Mouse (Mus musculus): ENCODE measurements at regions not wholly inside any gene's neighbourhood (a gene's known extent, or its start where the extent isn't known, plus 50 kb on each side); places are given as distances from the start of the nearest gene placed in this dataset.
"Not testable (repeated sequence)": the region's sequence is repeated elsewhere in the genome, so short reads cannot be mapped to it uniquely, and the experiment has no call there.

DNA sequence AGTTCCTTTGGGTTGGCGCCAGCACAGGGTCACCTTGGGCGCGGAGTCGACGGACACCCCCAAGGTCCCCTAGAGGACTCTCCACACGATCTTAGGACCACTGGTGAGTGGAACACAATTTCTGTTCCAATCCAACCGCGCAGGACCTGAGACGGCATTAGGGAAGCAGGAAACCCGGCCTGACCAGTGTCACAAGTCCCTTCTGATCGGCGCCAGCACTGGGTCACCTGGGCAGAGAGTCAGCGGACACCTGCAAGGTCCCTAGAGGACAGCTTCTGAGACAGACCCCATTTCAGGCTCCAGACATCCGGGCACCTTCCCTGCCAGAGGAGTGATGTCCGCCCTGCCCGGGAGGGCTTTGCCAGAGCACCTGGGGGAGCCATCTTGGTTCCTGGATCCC lies 74.2 kb upstream of the Cdh13 start:
- not testable (repeated sequence) for H3K27me3 ChIP-seq (ENCODE audit: control insufficient read depth, insufficient read depth, insufficient read length); H3K36me3 ChIP-seq (ENCODE audit: control insufficient read depth, insufficient read depth); H3ac ChIP-seq (ENCODE audit: control insufficient read depth, insufficient read length); H3K79me2 ChIP-seq (ENCODE audit: control insufficient read depth, insufficient read depth); H3K4me2 ChIP-seq (ENCODE audit: low read depth); H3K4me3 ChIP-seq

DNA sequence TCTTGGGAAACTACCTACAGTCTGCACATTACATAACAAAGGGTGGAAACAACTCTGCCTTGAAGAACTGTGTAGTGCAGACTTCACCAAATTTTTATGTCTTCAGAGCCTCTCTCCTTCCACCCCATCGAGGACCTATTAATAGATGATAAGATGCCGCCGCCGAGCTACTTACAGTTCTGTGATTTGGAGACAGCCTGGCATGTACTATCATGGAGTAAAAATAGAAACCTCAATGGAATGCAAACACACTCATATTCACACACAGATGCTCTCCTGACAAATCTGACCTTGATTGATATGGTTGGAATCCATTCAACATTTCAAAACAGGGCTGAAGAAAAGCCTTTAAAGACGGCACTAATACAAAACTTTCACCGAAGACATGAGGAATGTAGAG lies 92.7 kb upstream of the Cdh13 start:
- H3ac ChIP-seq (ENCODE audit: control insufficient read depth, insufficient read length) = no peak overlapping the region
- no peaks in the 10 kb centered on the region for H3K27me3 ChIP-seq (ENCODE audit: control insufficient read depth, insufficient read depth, insufficient read length)
- no peaks in the 10 kb centered on the region for H3K79me2 ChIP-seq (ENCODE audit: control insufficient read depth, insufficient read depth)
- no peaks in the 10 kb centered on the region for H3K36me3 ChIP-seq (ENCODE audit: control insufficient read depth, insufficient read depth)
- TF ChIP-seq TCF12 (IDR thresholded peaks at IDR 0.05; ENCODE audit: insufficient read depth, poor library complexity, severe bottlenecking) (no peak), MYOD1 (IDR thresholded peaks at IDR 0.05; ENCODE audit: control insufficient read depth in 1 of 3, insufficient read length in 2 of 3, low read depth in 2 of 3) (no peak), MAX (IDR thresholded peaks at IDR 0.05; ENCODE audit: low read depth) (no peak), POLR2AphosphoS2 (IDR thresholded peaks at IDR 0.05; ENCODE audit: insufficient read length, low read depth) (no peak), REST (IDR thresholded peaks at IDR 0.05; ENCODE audit: insufficient read depth, insufficient read length) (no peak), E2F4 (IDR thresholded peaks at IDR 0.05; ENCODE audit: insufficient read depth) (no peak), MYOG (IDR thresholded peaks at IDR 0.05; ENCODE audit: control insufficient read depth in 1 of 3, insufficient read depth in 1 of 3, insufficient read length in 2 of 3, low read depth in 2 of 3) (no peak), TCF3 (IDR thresholded peaks at IDR 0.05; ENCODE audit: insufficient read length, low read depth) (no peak), SRF (IDR thresholded peaks at IDR 0.05; ENCODE audit: control insufficient read depth, insufficient read length, low read depth) (no peak), CEBPB (IDR thresholded peaks at IDR 0.05; ENCODE audit: insufficient read depth, poor library complexity, severe bottlenecking) (no peak), USF1 (IDR thresholded peaks at IDR 0.05; ENCODE audit: low read depth) (no peak)
- peak overlapping the region; percentile 10 for H3K4me2 ChIP-seq (ENCODE audit: low read depth)
- no peak overlapping the region for H3K4me3 ChIP-seq

DNA sequence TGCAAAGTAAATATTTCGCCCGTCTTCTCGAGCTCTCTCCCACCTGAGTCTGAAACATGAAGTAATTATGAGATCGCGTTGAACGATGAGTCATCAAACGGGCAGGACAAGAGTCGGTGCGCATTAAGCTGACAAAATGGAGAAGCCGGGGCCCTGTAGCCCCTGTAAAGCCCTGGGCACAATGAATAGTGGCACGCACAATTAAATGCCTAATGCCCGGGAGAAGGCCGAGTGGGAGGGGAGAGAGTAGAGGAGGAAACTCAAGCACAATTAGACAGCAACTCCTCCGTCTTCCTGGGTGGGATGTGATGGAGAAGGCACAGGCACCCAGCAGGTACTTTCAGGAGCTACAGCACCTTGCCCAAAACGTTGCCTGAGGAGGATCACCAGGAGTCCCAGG lies 94.3 kb upstream of the Cdh13 start:
- no peaks in the 10 kb centered on the region for H3K79me2 ChIP-seq (ENCODE audit: control insufficient read depth, insufficient read depth)
- H3K27me3 ChIP-seq (ENCODE audit: control insufficient read depth, insufficient read depth, insufficient read length) = no peaks in the 10 kb centered on the region
- no peaks in the 10 kb centered on the region for H3K36me3 ChIP-seq (ENCODE audit: control insufficient read depth, insufficient read depth)
- no peak for TF ChIP-seq SRF (IDR thresholded peaks at IDR 0.05; ENCODE audit: control insufficient read depth, insufficient read length, low read depth)
- no peak for TF ChIP-seq TCF12 (IDR thresholded peaks at IDR 0.05; ENCODE audit: insufficient read depth, poor library complexity, severe bottlenecking)
- no peak for TF ChIP-seq CEBPB (IDR thresholded peaks at IDR 0.05; ENCODE audit: insufficient read depth, poor library complexity, severe bottlenecking)
- TF ChIP-seq E2F4 (IDR thresholded peaks at IDR 0.05; ENCODE audit: insufficient read depth) = no peak
- TF ChIP-seq POLR2A (IDR thresholded peaks at IDR 0.05; ENCODE audit: insufficient read length, low read depth) = no peak
- no peak for TF ChIP-seq REST (IDR thresholded peaks at IDR 0.05; ENCODE audit: insufficient read depth, insufficient read length)
- TF ChIP-seq TCF3 (IDR thresholded peaks at IDR 0.05; ENCODE audit: insufficient read length, low read depth) = no peak
- no peak for TF ChIP-seq USF1 (IDR thresholded peaks at IDR 0.05; ENCODE audit: low read depth)
- TF ChIP-seq POLR2AphosphoS2 (IDR thresholded peaks at IDR 0.05; ENCODE audit: insufficient read length, low read depth) = no peak
- TF ChIP-seq MYOG (IDR thresholded peaks at IDR 0.05; ENCODE audit: control insufficient read depth in 1 of 3, insufficient read depth in 1 of 3, insufficient read length in 2 of 3, low read depth in 2 of 3) = no peak
- TF ChIP-seq MYOD1 (IDR thresholded peaks at IDR 0.05; ENCODE audit: control insufficient read depth in 1 of 3, insufficient read length in 2 of 3, low read depth in 2 of 3) = no peak
- TF ChIP-seq MAX (IDR thresholded peaks at IDR 0.05; ENCODE audit: low read depth) = no peak
- H3K4me2 ChIP-seq (ENCODE audit: low read depth) = no peak overlapping the region
- no peak overlapping the region for H3K4me3 ChIP-seq
- no peak overlapping the region for H3ac ChIP-seq (ENCODE audit: control insufficient read depth, insufficient read length)

DNA sequence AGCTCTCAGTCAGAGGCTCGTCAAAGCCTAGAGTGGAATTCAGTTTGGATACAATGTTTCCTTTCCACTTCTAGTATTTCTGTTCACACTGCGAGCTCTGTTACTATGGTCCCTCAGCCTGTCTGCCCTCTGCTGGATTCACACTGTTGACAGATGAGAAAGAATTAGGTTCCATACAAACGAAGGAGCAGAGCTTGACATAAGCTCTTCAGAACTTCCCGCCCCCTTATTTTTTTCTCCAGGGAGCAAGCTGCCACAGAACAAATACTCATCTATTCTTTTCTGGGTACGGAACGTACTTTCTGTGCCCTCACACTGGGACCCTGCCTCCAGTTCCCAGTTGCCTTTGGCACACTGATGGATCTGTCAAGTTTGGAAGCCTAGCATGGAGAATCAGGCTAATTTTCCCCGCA lies 114.5 kb upstream of the Cdh13 start:
- H3K36me3 ChIP-seq (ENCODE audit: control insufficient read depth, insufficient read depth) = no peaks in the 10 kb centered on the region
- H3ac ChIP-seq (ENCODE audit: control insufficient read depth, insufficient read length) = no peak overlapping the region
- no peak overlapping the region for H3K4me2 ChIP-seq (ENCODE audit: low read depth)
- TF ChIP-seq TCF12 (IDR thresholded peaks at IDR 0.05; ENCODE audit: insufficient read depth, poor library complexity, severe bottlenecking) (no peak), USF1 (IDR thresholded peaks at IDR 0.05; ENCODE audit: low read depth) (no peak), CEBPB (IDR thresholded peaks at IDR 0.05; ENCODE audit: insufficient read depth, poor library complexity, severe bottlenecking) (no peak), POLR2AphosphoS2 (IDR thresholded peaks at IDR 0.05; ENCODE audit: insufficient read length, low read depth) (no peak), MYOD1 (IDR thresholded peaks at IDR 0.05; ENCODE audit: control insufficient read depth in 1 of 3, insufficient read length in 2 of 3, low read depth in 2 of 3) (no peak), E2F4 (IDR thresholded peaks at IDR 0.05; ENCODE audit: insufficient read depth) (no peak), TCF3 (IDR thresholded peaks at IDR 0.05; ENCODE audit: insufficient read length, low read depth) (no peak), MYOG (IDR thresholded peaks at IDR 0.05; ENCODE audit: control insufficient read depth in 1 of 3, insufficient read depth in 1 of 3, insufficient read length in 2 of 3, low read depth in 2 of 3) (no peak)
- H3K4me3 ChIP-seq = no peak overlapping the region
- H3K79me2 ChIP-seq (ENCODE audit: control insufficient read depth, insufficient read depth) = no peaks in the 10 kb centered on the region
- no peaks in the 10 kb centered on the region for H3K27me3 ChIP-seq (ENCODE audit: control insufficient read depth, insufficient read depth, insufficient read length)

DNA sequence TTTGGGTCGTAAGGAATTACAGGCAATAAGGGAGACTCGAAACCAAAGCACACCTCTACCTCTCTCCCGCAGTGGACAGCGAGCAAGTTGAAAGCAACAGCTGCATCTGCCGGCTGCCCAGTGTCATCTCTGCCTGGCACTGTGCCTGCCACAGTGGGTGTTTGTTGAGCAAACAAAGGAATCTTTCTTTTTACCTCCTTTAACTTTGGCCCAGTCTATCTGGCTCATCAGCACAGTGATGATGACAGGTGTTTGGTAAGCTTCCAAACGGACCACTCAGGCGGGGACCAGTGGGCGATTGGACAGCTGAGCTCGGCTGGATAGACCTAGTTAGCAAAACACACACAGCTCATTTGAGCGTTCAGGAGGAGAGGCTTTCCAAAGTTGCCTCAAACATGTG lies 121.4 kb upstream of the Cdh13 start:
- H3K4me2 ChIP-seq (ENCODE audit: low read depth) = peak overlapping the region; percentile 51
- H3K27me3 ChIP-seq (ENCODE audit: control insufficient read depth, insufficient read depth, insufficient read length) = no peaks in the 10 kb centered on the region
- H3K36me3 ChIP-seq (ENCODE audit: control insufficient read depth, insufficient read depth) = no peaks in the 10 kb centered on the region
- no peak for TF ChIP-seq E2F4 (IDR thresholded peaks at IDR 0.05; ENCODE audit: insufficient read depth)
- no peak for TF ChIP-seq POLR2A (IDR thresholded peaks at IDR 0.05; ENCODE audit: insufficient read length, low read depth)
- TF ChIP-seq TCF12 (IDR thresholded peaks at IDR 0.05; ENCODE audit: insufficient read depth, poor library complexity, severe bottlenecking) = peak; percentile 79
- TF ChIP-seq REST (IDR thresholded peaks at IDR 0.05; ENCODE audit: insufficient read depth, insufficient read length) = no peak
- TF ChIP-seq USF1 (IDR thresholded peaks at IDR 0.05; ENCODE audit: low read depth) = peak; percentile 29
- peak; percentile 36 to 90 (median 59) for TF ChIP-seq MYOG (IDR thresholded peaks at IDR 0.05; ENCODE audit: control insufficient read depth in 1 of 3, insufficient read depth in 1 of 3, insufficient read length in 2 of 3, low read depth in 2 of 3)
- TF ChIP-seq CEBPB (IDR thresholded peaks at IDR 0.05; ENCODE audit: insufficient read depth, poor library complexity, severe bottlenecking) = no peak
- no peak for TF ChIP-seq SRF (IDR thresholded peaks at IDR 0.05; ENCODE audit: control insufficient read depth, insufficient read length, low read depth)
- TF ChIP-seq TCF3 (IDR thresholded peaks at IDR 0.05; ENCODE audit: insufficient read length, low read depth) = peak; percentile 76
- TF ChIP-seq MAX (IDR thresholded peaks at IDR 0.05; ENCODE audit: low read depth) = no peak
- no peak for TF ChIP-seq POLR2AphosphoS2 (IDR thresholded peaks at IDR 0.05; ENCODE audit: insufficient read length, low read depth)
- peak; percentile 78 to 96 (median 94) for TF ChIP-seq MYOD1 (IDR thresholded peaks at IDR 0.05; ENCODE audit: control insufficient read depth in 1 of 3, insufficient read length in 2 of 3, low read depth in 2 of 3)
- H3K4me3 ChIP-seq = no peak overlapping the region
- H3K79me2 ChIP-seq (ENCODE audit: control insufficient read depth, insufficient read depth) = no peaks in the 10 kb centered on the region
- no peak overlapping the region for H3ac ChIP-seq (ENCODE audit: control insufficient read depth, insufficient read length)

Measured in myocyte (in vitro differentiated cells).